ENCODE assay signal across 8 mouse cellular contexts in the genomic region with DNA sequence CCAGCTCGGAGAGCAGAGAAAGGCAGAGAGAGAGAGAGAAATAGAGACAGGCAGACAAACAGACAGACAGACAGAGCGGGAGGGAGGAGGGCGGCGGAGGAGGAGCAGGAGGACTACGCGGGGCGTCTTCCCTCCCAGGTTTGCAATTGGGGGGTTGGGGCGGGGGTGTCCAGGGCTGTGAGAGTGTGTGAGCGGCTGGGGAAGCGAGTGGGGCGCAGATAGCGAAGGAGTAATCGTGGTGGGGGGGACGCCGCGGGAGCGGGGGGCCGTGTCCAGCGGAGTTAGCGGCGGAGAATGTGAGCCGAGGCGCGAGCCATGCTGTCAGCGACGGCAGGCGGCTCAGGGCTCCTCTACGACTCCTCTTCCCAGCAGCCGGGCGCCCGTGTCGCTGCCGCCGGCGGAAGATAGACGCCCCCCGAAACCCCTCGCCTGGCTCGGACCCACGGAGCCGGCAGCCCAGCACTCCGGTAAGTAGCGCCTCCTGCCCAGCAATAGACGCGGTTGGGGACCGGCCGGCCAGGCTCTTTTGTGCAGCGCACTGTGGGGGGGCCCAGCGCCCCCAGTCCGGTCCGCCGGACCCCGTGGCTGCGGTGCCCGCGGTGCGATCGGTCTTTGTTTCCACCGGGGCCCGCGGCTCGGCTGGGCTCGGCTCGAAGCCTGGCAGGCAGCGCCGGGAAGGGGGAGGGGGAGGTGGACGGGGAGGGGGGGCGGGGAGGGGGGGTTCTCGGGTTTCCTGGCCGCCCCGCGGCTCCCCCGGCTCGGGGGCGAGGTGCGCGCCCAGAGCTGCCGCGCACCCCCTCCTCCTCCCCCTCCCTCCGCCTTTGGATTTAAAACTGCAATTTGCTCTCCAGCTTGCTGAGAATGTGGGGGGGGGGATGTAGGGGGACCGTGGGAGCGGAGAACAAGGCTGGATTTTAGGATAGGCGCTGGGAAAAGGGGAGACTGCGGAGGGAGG. TPM values are rescaled to one million over a fixed set of nuclear protein-coding genes. Genes with fewer than 3 reads are reported as not detected.
DNase-seq lines count a peak whose midpoint lies in the region; ATAC-seq and TF ChIP-seq lines count a peak whose summit lies in the region.

No protein-coding gene starts in this region.

- no peak for TF ChIP-seq POLR2A in brain, embryonic 14.5 days (IDR thresholded peaks at IDR 0.05; ENCODE audit: borderline replicate concordance, extremely low read depth, insufficient read depth, insufficient read length, poor library complexity, severe bottlenecking)

- peak; percentile 65 for DNase-seq in left cerebral cortex, postnatal 4 days
- no peak for DNase-seq in left cerebral cortex, adult 18-20 months (ENCODE audit: low spot score in 2 of 2)
- DNase-seq in brain, embryonic 14.5 days (ENCODE audit: low read depth): peak; percentile 75
- DNase-seq in liver, embryonic 11.5 days (ENCODE audit: low spot score): peak; percentile 69
- DNase-seq in neural tube, embryonic 10.5 days (ENCODE audit: extremely low spot score, low spot score): peak; percentile 71
- peak; percentile 60 for DNase-seq in urinary bladder, adult 2 months (ENCODE audit: low spot score)

- peaks cover 49% of the 10 kb centered on the region for H3K4me1 ChIP-seq in forebrain, embryonic 16.5 days (replicated peaks; ENCODE audit: control insufficient read depth, insufficient read depth, low read length)
- H3K4me1 ChIP-seq in hindbrain, embryonic 13.5 days (replicated peaks): peaks cover 53% of the 10 kb centered on the region
- peaks cover 65% of the 10 kb centered on the region for H3K4me1 ChIP-seq in liver, embryonic 11.5 days (replicated peaks; ENCODE audit: control insufficient read depth, insufficient read depth, low read length)

- peaks cover 13% of the 10 kb centered on the region for H3K27me3 ChIP-seq in forebrain, embryonic 16.5 days (replicated peaks; ENCODE audit: control insufficient read depth, insufficient read depth, low read length)
- H3K27me3 ChIP-seq in hindbrain, embryonic 13.5 days: peaks cover 23% of the 10 kb centered on the region
- H3K27me3 ChIP-seq in liver, embryonic 11.5 days (replicated peaks; ENCODE audit: control insufficient read depth, insufficient read depth, low read length): peaks cover 15% of the 10 kb centered on the region

- TF ChIP-seq CTCF in brain, embryonic 14.5 days (IDR thresholded peaks at IDR 0.05; ENCODE audit: borderline replicate concordance, extremely low read depth, insufficient read depth, insufficient read length): no peak

- H3K36me3 ChIP-seq in forebrain, embryonic 16.5 days (ENCODE audit: control insufficient read depth, insufficient read depth): no peaks in the 10 kb centered on the region
- no peaks in the 10 kb centered on the region; the same call in 1 of the 2 replicates for H3K36me3 ChIP-seq in hindbrain, embryonic 13.5 days
- no peaks in the 10 kb centered on the region for H3K36me3 ChIP-seq in liver, embryonic 11.5 days (ENCODE audit: control insufficient read depth, insufficient read depth, low read length)

- no peaks in the 10 kb centered on the region for H3K9me3 ChIP-seq in forebrain, embryonic 16.5 days (ENCODE audit: control insufficient read depth, low read length)
- no peaks in the 10 kb centered on the region for H3K9me3 ChIP-seq in hindbrain, embryonic 13.5 days
- no peaks in the 10 kb centered on the region for H3K9me3 ChIP-seq in liver, embryonic 11.5 days (ENCODE audit: control insufficient read depth, low read length)

- peak overlapping the region; percentile 93 for H3K4me3 ChIP-seq in forebrain, embryonic 16.5 days (replicated peaks; ENCODE audit: low read length)
- peak overlapping the region; percentile 93 for H3K4me3 ChIP-seq in hindbrain, embryonic 13.5 days
- H3K4me3 ChIP-seq in liver, embryonic 11.5 days (ENCODE audit: low read depth, low read length): peak overlapping the region; percentile 72

- ATAC-seq in forebrain, embryonic 16.5 days: peak; percentile 3
- peak; percentile 8 for ATAC-seq in hindbrain, embryonic 13.5 days (ENCODE audit: low FRiP score)
- ATAC-seq in liver, embryonic 11.5 days (replicated peaks; ENCODE audit: low FRiP score): 0 out of 2 replicates have a peak, but pooled peaks have one; percentile 13

- peak overlapping the region; percentile 99 for H3K9ac ChIP-seq in forebrain, embryonic 16.5 days (replicated peaks; ENCODE audit: low read depth, low read length)
- peak overlapping the region; percentile 100 for H3K9ac ChIP-seq in hindbrain, embryonic 13.5 days
- H3K9ac ChIP-seq in liver, embryonic 11.5 days (ENCODE audit: low read depth, low read length): peak overlapping the region; percentile 76

- H3K27ac ChIP-seq in forebrain, embryonic 16.5 days (ENCODE audit: low read length): peak overlapping the region; percentile 98
- H3K27ac ChIP-seq in hindbrain, embryonic 13.5 days: peak overlapping the region; percentile 98
- peak overlapping the region; percentile 94 for H3K27ac ChIP-seq in liver, embryonic 11.5 days (ENCODE audit: low read depth, low read length)

- intact Hi-C loops in left cerebral cortex, postnatal 4 days (cut with DNase I): loop anchor here (2.0 to 10.0 kb wide), 2 partner anchors 203 to 291 kb away; partner anchors contain the start of genes Cd164l2 and Gpr3

- H3K4me2 ChIP-seq in forebrain, embryonic 16.5 days (ENCODE audit: low read length): peak overlapping the region; percentile 76
- peak overlapping the region; percentile 100 for H3K4me2 ChIP-seq in hindbrain, embryonic 13.5 days
- H3K4me2 ChIP-seq in liver, embryonic 11.5 days: peak overlapping the region; percentile 86

- WGBS in forebrain, embryonic 16.5 days: under 1% methylated on average over 66 of the region's 84 CpGs
- under 1% methylated on average over 73 of the region's 84 CpGs for WGBS in hindbrain, embryonic 13.5 days
- WGBS in liver, embryonic 11.5 days: 2% methylated on average over 68 of the region's 84 CpGs

RNA-seq across cellular contexts. Expression of gene Ahdc1, which starts 1.0 kb away (rescaled TPM):
- 100 to 1,000 TPM in 1 of 2 experiments, 10 to 100 TPM in 1; 94.1 to 102 TPM for total RNA-seq in left cerebral cortex, postnatal 4 days (2021)
- total RNA-seq in left cerebral cortex, adult 18-20 months (2021): 100 to 1,000 TPM; 108 to 121 TPM
- 20.9 and 43.2 TPM in 2 replicates for polyA plus RNA-seq in brain, embryonic 14.5 days (2012; rRNA removed)
- polyA plus RNA-seq in forebrain, embryonic 16.5 days (2015; fragmentation: Nextera tagmentation; extraction: Ambion mirVana): 13.0 and 13.7 TPM in 2 replicates
- polyA plus RNA-seq in hindbrain, embryonic 13.5 days (2015; fragmentation: Nextera tagmentation; extraction: Ambion mirVana): 11.0 and 12.5 TPM in 2 replicates
- polyA plus RNA-seq in liver, embryonic 11.5 days (2014; fragmentation: Nextera tagmentation; extraction: Ambion mirVana): 5.1 and 6.1 TPM in 2 replicates
- polyA plus RNA-seq in urinary bladder, adult 2 months (2012; rRNA removed): 5.3 and 13.3 TPM in 2 replicates

RNA-seq across cellular contexts. Expression of gene Fgr, which starts 38.2 kb away (rescaled TPM):
- under 1 TPM; 0.42 to 0.44 TPM for total RNA-seq in left cerebral cortex, postnatal 4 days (2021)
- under 1 TPM; 0.26 to 0.59 TPM for total RNA-seq in left cerebral cortex, adult 18-20 months (2021)
- 0.09 and 0.15 TPM in 2 replicates for polyA plus RNA-seq in brain, embryonic 14.5 days (2012; rRNA removed)
- polyA plus RNA-seq in forebrain, embryonic 16.5 days (2015; fragmentation: Nextera tagmentation; extraction: Ambion mirVana): not detected in 2 replicates
- 0.13 TPM in 1 of 2 replicates, not detected in the other for polyA plus RNA-seq in hindbrain, embryonic 13.5 days (2015; fragmentation: Nextera tagmentation; extraction: Ambion mirVana)
- polyA plus RNA-seq in liver, embryonic 11.5 days (2014; fragmentation: Nextera tagmentation; extraction: Ambion mirVana): 0.23 and 0.73 TPM in 2 replicates
- polyA plus RNA-seq in urinary bladder, adult 2 months (2012; rRNA removed): 1.3 and 1.8 TPM in 2 replicates

Comparison
In these comparisons a context has a peak if more than half of its experiments do, and no peak if none do; other contexts are left out.
1. DNase-seq: peak in left cerebral cortex, postnatal 4 days (single experiment), brain, embryonic 14.5 days (single experiment), liver, embryonic 11.5 days (single experiment), neural tube, embryonic 10.5 days (single experiment) and urinary bladder, adult 2 months (single experiment); none in left cerebral cortex, adult 18-20 months (0 of 2).
2. Peak in every context shown above with its lines, with median percentiles within 50 percentile points of each other: ATAC-seq, H3K27ac ChIP-seq, H3K4me2 ChIP-seq, H3K4me3 ChIP-seq and H3K9ac ChIP-seq.